Mouse (Mus musculus) urinary bladder, postnatal 10 days (tissue): ENCODE results near the gene Ano2.

ENCODE experiments used
- DNase-seq: peaks from one replicate; pipeline ENCODE4 v3.0.0; 2022; ENCODE audit warnings: low spot score

Gene Ano2

GRCm38 (mm10) chr6:126057706-126058105 lies 367.5 kb downstream of the Ano2 start:
- no peak for DNase-seq

GRCm38 (mm10) chr6:126080531-126080930 lies 390.3 kb downstream of the Ano2 start:
- no peak for DNase-seq

GRCm38 (mm10) chr6:126086321-126086950 lies 396.2 kb downstream of the Ano2 start:
- DNase-seq = no peak

GRCm38 (mm10) chr6:126088489-126089265 lies 398.5 kb downstream of the Ano2 start:
- DNase-seq = no peak
